Mouse (Mus musculus) gastrocnemius, postnatal 25 days (tissue): Measurements from ENCODE around the gene Kiss1r. TPM values are rescaled to one million over a fixed set of nuclear protein-coding genes. Genes with fewer than 3 reads are reported as not detected.
A peak's percentile ranks its signal among the peaks of the same experiment; 100 is the strongest.

Experiments used
- DNase-seq: peaks from one replicate; pipeline ENCODE4 v3.0.0; 2022
- total RNA-seq, 2 experiments: library from RNA; stranded (reverse); gene quantifications; 1 replicate in 1 of 2; 2 replicates in 1 of 2; pipeline ENCODE4 v1.2.3; 2021

The Kiss1r gene
- total RNA-seq, 2 experiments from 2014 or later = 0.18 to 0.29 TPM

GRCm38 (mm10) chr10:79924998-79925784 is 8.4 kb downstream of the Kiss1r start:
- peak; percentile 83 for DNase-seq

- DNase-seq = peak; percentile 20
Measured at GRCm38 (mm10) chr10:79925785-79926490, 9.2 kb downstream of the Kiss1r start.

GRCm38 (mm10) chr10:79926491-79927323 is 9.9 kb downstream of the Kiss1r start, which contains the start of gene Arid3a:
Gene Arid3a, plus strand, starts transcription at chr10:79927043.
- peak; percentile 88 for DNase-seq

GRCm38 (mm10) chr10:79927324-79928029 is 10.7 kb downstream of the Kiss1r start:
- DNase-seq = peak; percentile 48

- no peak for DNase-seq
Measured at GRCm38 (mm10) chr10:79928030-79928694, 11.4 kb downstream of the Kiss1r start.

- no peak for DNase-seq
Measured at GRCm38 (mm10) chr10:79928907-79929701, 12.3 kb downstream of the Kiss1r start.

GRCm38 (mm10) chr10:79929967-79930825 is 13.4 kb downstream of the Kiss1r start:
- DNase-seq = no peak

GRCm38 (mm10) chr10:79930826-79931186 is 14.0 kb downstream of the Kiss1r start:
- no peak for DNase-seq

- no peak for DNase-seq
Measured at GRCm38 (mm10) chr10:79931797-79932196, 15.0 kb downstream of the Kiss1r start.

GRCm38 (mm10) chr10:79932736-79933135 is 16.0 kb downstream of the Kiss1r start:
- peak; percentile 85 for DNase-seq

- no peak for DNase-seq
Measured at GRCm38 (mm10) chr10:79933145-79933679, 16.4 kb downstream of the Kiss1r start.

- DNase-seq = no peak
Measured at GRCm38 (mm10) chr10:79933861-79934260, 17.1 kb downstream of the Kiss1r start.

- peak; percentile 94 for DNase-seq
Measured at GRCm38 (mm10) chr10:79934272-79934721, 17.5 kb downstream of the Kiss1r start.

GRCm38 (mm10) chr10:79934794-79935569 is 18.2 kb downstream of the Kiss1r start:
- DNase-seq = no peak

GRCm38 (mm10) chr10:79936284-79936910 is 19.6 kb downstream of the Kiss1r start:
- no peak for DNase-seq

GRCm38 (mm10) chr10:79936911-79937441 is 20.2 kb downstream of the Kiss1r start:
- peak; percentile 63 for DNase-seq

GRCm38 (mm10) chr10:79937775-79938526 is 21.2 kb downstream of the Kiss1r start:
- no peak for DNase-seq
